Mouse (Mus musculus): ENCODE measurements around the gene Rps13.
"Not testable (repeated sequence)": the region's sequence is repeated elsewhere in the genome, so short reads cannot be mapped to it uniquely, and the experiment has no call there.

The Rps13 gene

GRCm38 (mm10) chr7:116333713-116334668, at the start of gene Rps13:
Gene Rps13, minus strand, starts transcription at chr7:116334195.
- peak; percentile 99 for DNase-seq (ENCODE audit: low spot score)

GRCm38 (mm10) chr7:116379181-116379580, 45.2 kb upstream of the Rps13 start:
- not testable (repeated sequence) for DNase-seq (ENCODE audit: low spot score)

GRCm38 (mm10) chr7:116374284-116374683, 40.3 kb upstream of the Rps13 start:
- DNase-seq (ENCODE audit: low spot score) = no peak

- peak; percentile 57 for DNase-seq (ENCODE audit: low spot score)
Observed at GRCm38 (mm10) chr7:116336226-116336625, 2.2 kb upstream of the Rps13 start.

GRCm38 (mm10) chr7:116335133-116335532, 1.1 kb upstream of the Rps13 start:
- DNase-seq (ENCODE audit: low spot score) = no peak

GRCm38 (mm10) chr7:116334669-116335038, 659 bp upstream of the Rps13 start:
- DNase-seq (ENCODE audit: low spot score) = no peak

- DNase-seq (ENCODE audit: low spot score) = no peak
Observed at GRCm38 (mm10) chr7:116331246-116331645, 2.7 kb downstream of the Rps13 start.

- DNase-seq (ENCODE audit: low spot score) = no peak
Observed at GRCm38 (mm10) chr7:116329858-116330257, 4.1 kb downstream of the Rps13 start.

GRCm38 (mm10) chr7:116328777-116329176, 5.2 kb downstream of the Rps13 start:
- DNase-seq (ENCODE audit: low spot score) = no peak

GRCm38 (mm10) chr7:116327901-116328300, 6.1 kb downstream of the Rps13 start:
- no peak for DNase-seq (ENCODE audit: low spot score)

- DNase-seq (ENCODE audit: low spot score) = peak; percentile 83
Observed at GRCm38 (mm10) chr7:116323331-116323964, 10.5 kb downstream of the Rps13 start.

GRCm38 (mm10) chr7:116309456-116309855, 24.5 kb downstream of the Rps13 start:
- DNase-seq (ENCODE audit: low spot score) = peak; percentile 88

GRCm38 (mm10) chr7:116308632-116308991, 25.4 kb downstream of the Rps13 start:
- DNase-seq (ENCODE audit: low spot score) = peak; percentile 34

- DNase-seq (ENCODE audit: low spot score) = peak; percentile 69
Observed at GRCm38 (mm10) chr7:116307871-116308631, 25.9 kb downstream of the Rps13 start, which contains the start of gene Plekha7. Gene Plekha7, minus strand, starts transcription at chr7:116308376.

GRCm38 (mm10) chr7:116307099-116307870, 26.7 kb downstream of the Rps13 start:
- peak; percentile 86 for DNase-seq (ENCODE audit: low spot score)

- DNase-seq (ENCODE audit: low spot score) = no peak
Observed at GRCm38 (mm10) chr7:116306601-116307000, 27.4 kb downstream of the Rps13 start.

- no peak for DNase-seq (ENCODE audit: low spot score)
Observed at GRCm38 (mm10) chr7:116301661-116302311, 32.2 kb downstream of the Rps13 start.

- DNase-seq (ENCODE audit: low spot score) = no peak
Observed at GRCm38 (mm10) chr7:116301144-116301543, 32.9 kb downstream of the Rps13 start.

- no peak for DNase-seq (ENCODE audit: low spot score)
Observed at GRCm38 (mm10) chr7:116298851-116299250, 35.1 kb downstream of the Rps13 start.

- no peak for DNase-seq (ENCODE audit: low spot score)
Observed at GRCm38 (mm10) chr7:116298389-116298788, 35.6 kb downstream of the Rps13 start.

GRCm38 (mm10) chr7:116294961-116295360, 39.0 kb downstream of the Rps13 start:
- peak; percentile 24 for DNase-seq (ENCODE audit: low spot score)

Data from embryo, embryonic 10 days (tissue).